Mouse (Mus musculus): Measurements from ENCODE around the gene Mmachc.

GRCm38 (mm10) chr4:116659474-116659873 lies 48.7 kb downstream of the Mmachc start:
- TF ChIP-seq POLR2A (IDR thresholded peaks at IDR 0.05; ENCODE audit: low read depth, low read length) (no peak), CTCF (conservative IDR thresholded peaks at IDR 0.05; ENCODE audit: insufficient read depth, insufficient read length, low read depth, low read length) (no peak)
